8 mouse cellular contexts compared by ENCODE assay signal in the genomic region with DNA sequence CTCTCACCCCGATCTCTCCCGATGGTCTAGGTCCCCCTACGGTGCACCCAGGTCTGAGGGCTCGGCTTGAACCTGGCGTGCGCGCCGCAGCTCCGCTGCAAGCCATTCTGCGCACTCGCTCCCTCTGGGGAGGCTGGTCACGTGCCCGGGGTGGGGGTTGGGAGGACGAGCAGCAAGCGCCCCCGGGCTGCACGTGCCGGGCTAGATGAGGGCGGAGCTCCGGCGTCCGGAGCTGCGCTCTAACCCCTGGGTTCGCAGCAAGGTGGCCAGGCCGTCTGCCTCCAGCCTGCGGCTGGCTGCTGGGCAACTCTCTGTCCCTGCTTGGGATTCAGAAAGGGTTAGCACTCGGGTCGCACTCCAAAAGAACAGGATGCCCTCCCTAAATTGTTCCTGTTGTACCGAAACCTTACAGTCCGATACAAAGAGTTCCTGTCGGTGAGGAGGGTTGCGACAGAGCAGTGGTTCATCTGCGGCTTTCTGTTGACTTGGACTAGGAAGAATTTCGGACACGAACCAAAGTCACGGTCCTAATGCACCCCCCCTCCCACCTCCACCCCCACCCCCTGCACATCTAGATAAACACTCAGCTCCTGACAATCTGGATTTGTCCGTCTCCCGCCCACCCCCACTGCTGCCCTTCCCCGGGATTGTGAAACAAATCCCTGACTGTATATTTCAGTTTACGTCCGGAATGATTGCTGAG. TPM values are rescaled to one million over a fixed set of nuclear protein-coding genes. Genes with fewer than 3 reads are reported as not detected.
DNase-seq lines count a peak whose midpoint lies in the region; ATAC-seq and TF ChIP-seq lines count a peak whose summit lies in the region.

No protein-coding gene starts in this region.

- under 1% methylated on average over 39 of the region's 41 CpGs for WGBS in hindbrain, postnatal 0 days

- no peak for TF ChIP-seq CTCF in hindbrain, postnatal 0 days (IDR thresholded peaks at IDR 0.05; ENCODE audit: low read depth)
- TF ChIP-seq CTCF in left cerebral cortex, adult 2 months (IDR thresholded peaks at IDR 0.05): no peak; the same call in 1 of the 2 replicates

- no peaks in the 10 kb centered on the region for H3K36me3 ChIP-seq in hindbrain, postnatal 0 days (ENCODE audit: insufficient read depth, low read length)

- no peaks in the 10 kb centered on the region for H3K27me3 ChIP-seq in hindbrain, postnatal 0 days (ENCODE audit: insufficient read depth, low read length)

- peak overlapping the region; percentile 96 for H3K4me2 ChIP-seq in hindbrain, postnatal 0 days (ENCODE audit: low read depth, low read length)

- H3K4me3 ChIP-seq in hindbrain, postnatal 0 days (ENCODE audit: low read length): peak overlapping the region; percentile 62
- peak overlapping the region; percentile 82 for H3K4me3 ChIP-seq in left cerebral cortex, adult 2 months

- intact Hi-C loops in left cerebral cortex, adult 2 months (cut with DNase I): loop anchor here (2.0 kb wide), 1 partner anchor 61 kb away; a partner anchor contains a TSS

- DNase-seq in T-cell, adult 2 months (ENCODE audit: low spot score): peak; percentile 97
- peak; percentile 87 to 94 for DNase-seq in cerebellum, postnatal 36 days
- DNase-seq in gastrocnemius, adult 18-20 months (ENCODE audit: low spot score): peak; percentile 87
- peak; percentile 95 for DNase-seq in hindbrain, postnatal 0 days (ENCODE audit: low spot score)
- peak; percentile 86 to 88 for DNase-seq in left cerebral cortex, adult 2 months (ENCODE audit: extremely low spot score in 1 of 2, low spot score in 2 of 2)
- peak; percentile 83 to 89 for DNase-seq in right cerebral cortex, adult 2 months (ENCODE audit: low spot score in 2 of 2)
- peak; percentile 98 for DNase-seq in urinary bladder, postnatal 14 days (ENCODE audit: low spot score)

- no peaks in the 10 kb centered on the region for H3K9me3 ChIP-seq in hindbrain, postnatal 0 days (ENCODE audit: low read length)

- H3K4me1 ChIP-seq in hindbrain, postnatal 0 days (ENCODE audit: insufficient read depth, low read length): peaks cover 4% of the 10 kb centered on the region; the same call in 1 of the 2 replicates

- peak overlapping the region; percentile 93 for H3K27ac ChIP-seq in hindbrain, postnatal 0 days
- H3K27ac ChIP-seq in left cerebral cortex, adult 2 months: peak overlapping the region; percentile 92

- peak overlapping the region; percentile 76 for H3K9ac ChIP-seq in hindbrain, postnatal 0 days (replicated peaks; ENCODE audit: low read length)

- peak; percentile 94 for ATAC-seq in hindbrain, postnatal 0 days
- ATAC-seq in megakaryocyte, adult 5-6 weeks (ENCODE audit: poor library complexity, severe bottlenecking): peak; percentile 68

RNA-seq across cellular contexts. Expression of a gene that starts 57.2 kb away (rescaled TPM):
- total RNA-seq in gastrocnemius, adult 18-20 months (2021): 10 to 100 TPM; 84.9 to 99.4 TPM
- total RNA-seq in hindbrain, postnatal 0 days (2014; rRNA removed): 122 and 127 TPM in 2 replicates
- 446 and 451 TPM in 2 replicates for polyA plus RNA-seq in hindbrain, postnatal 0 days (2015; fragmentation: Nextera tagmentation; extraction: Ambion mirVana)
- 100 to 1,000 TPM; 126 to 153 TPM for total RNA-seq in left cerebral cortex, adult 2 months (2021)
- total RNA-seq in megakaryocyte, adult 5-6 weeks (2015): 176 and 189 TPM in 2 replicates
- total RNA-seq in megakaryocyte, adult 5-6 weeks (2017): 150 and 189 TPM in 2 replicates

Comparison
In these comparisons a context has a peak if more than half of its experiments do, and no peak if none do; other contexts are left out.
1. Peak in every context shown above with its lines: DNase-seq, ATAC-seq, H3K4me3 ChIP-seq and H3K27ac ChIP-seq.